Mouse (Mus musculus) embryo, embryonic 10.5 days (tissue): ENCODE results near the gene Gm8439.
A peak's percentile ranks its signal among the peaks of the same experiment; 100 is the strongest.

Experiments
- DNase-seq: peaks from one replicate; pipeline ENCODE4 v3.0.0-alpha.2; 2015; ENCODE audit warnings: low spot score

The Gm8439 gene

GRCm38 (mm10) chr4:120612304-120613080 lies 23.9 kb downstream of the Gm8439 start:
- DNase-seq = peak; percentile 65

DNA sequence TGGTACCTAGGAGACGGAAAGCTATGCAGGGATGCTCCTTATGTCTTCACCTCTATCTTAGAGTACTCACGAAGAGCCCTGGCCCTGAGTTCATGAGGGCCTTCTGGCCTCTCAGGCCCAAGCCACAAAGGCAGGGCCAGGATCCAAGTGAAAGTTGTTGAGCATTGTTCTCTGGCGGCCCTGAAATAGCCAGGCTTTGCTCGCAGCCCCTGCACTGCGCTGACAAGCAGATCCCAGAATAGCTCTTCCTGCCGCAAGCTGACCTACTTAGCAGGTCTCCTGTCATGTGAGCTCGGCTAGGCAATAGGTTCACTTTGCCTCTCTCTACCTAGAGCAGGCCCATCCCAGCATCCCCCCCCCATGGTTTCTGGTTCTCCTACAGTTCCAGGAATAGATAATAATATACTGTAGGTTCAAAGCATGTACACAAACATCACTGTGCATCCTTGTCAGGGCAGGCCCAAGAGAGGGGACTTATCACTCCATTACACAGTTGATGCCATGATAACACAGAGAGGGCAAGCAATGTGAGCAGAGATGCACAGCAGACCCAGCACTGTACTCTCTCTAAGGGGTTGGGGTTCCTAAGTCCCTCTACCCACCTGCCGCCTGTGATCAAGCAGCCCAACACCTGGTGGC lies 25.3 kb downstream of the Gm8439 start:
- DNase-seq = peak; percentile 34

DNA sequence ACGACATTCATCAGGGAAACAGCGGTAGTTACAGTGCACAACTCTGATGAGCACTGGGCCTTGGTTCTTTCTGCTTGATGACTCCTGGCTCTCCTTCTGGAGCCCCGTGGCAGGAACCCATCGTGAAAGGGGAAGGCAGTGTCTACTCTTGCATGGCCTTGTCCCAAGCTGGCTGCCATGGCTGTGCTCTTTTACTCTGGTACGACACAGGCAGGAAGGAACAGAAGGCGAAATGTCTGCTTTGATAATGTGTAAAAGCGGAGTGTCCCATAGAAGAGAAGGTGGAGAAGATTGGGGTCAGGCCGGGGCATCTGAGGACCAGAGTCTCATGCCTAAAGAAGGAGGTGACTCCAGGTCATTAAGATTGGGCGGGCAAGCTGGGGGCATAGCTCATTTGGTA lies 26.1 kb downstream of the Gm8439 start:
- DNase-seq = no peak

DNA sequence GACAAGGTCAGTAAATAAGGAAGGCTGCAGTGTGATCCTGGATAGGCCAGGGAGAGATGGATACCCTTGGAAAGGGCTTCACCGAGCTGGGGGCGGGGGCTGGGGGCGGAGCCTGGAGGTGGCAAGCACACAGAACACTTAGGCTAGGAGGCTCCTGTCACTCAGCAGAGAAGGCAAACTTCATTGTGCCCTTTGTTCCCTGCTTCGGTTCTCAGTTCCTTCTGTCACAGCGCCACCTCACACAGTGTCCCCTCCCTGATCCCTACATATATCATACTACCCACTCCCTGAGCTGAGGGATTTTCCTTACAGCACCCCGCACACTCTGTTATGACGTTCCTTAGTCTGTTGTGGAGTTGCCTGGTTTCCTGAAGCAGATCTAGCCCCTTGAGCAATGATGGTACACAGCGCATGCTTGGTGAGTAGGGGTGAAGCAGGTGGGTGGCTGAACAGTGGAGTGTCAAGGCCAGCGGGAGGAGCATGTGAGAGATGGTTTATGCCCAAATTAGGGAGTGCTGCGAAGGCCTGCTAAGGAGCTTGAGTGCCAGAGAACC lies 27.1 kb downstream of the Gm8439 start:
- DNase-seq = peak; percentile 61

- DNase-seq = no peak
Measured at GRCm38 (mm10) chr4:120616199-120617025, 27.9 kb downstream of the Gm8439 start.

DNA sequence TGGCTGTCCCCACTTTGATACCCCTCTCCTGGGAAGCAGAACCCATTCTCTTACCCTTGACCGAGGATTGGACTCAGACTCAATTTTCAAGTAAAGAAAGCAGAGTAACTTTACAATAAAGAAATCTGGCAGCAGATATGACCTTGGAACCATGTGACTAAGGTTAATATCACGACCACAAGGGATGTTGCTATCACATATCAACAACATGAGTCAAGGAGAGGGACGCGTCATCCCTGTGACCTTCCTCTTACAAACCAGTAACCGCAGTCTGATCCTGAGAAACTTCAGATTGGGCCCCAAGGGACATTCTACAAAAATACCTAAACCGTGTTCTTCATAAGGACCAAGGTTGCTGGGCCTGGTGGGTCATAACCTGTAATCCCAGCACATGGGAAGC lies 39.2 kb downstream of the Gm8439 start:
- DNase-seq = no peak

DNA sequence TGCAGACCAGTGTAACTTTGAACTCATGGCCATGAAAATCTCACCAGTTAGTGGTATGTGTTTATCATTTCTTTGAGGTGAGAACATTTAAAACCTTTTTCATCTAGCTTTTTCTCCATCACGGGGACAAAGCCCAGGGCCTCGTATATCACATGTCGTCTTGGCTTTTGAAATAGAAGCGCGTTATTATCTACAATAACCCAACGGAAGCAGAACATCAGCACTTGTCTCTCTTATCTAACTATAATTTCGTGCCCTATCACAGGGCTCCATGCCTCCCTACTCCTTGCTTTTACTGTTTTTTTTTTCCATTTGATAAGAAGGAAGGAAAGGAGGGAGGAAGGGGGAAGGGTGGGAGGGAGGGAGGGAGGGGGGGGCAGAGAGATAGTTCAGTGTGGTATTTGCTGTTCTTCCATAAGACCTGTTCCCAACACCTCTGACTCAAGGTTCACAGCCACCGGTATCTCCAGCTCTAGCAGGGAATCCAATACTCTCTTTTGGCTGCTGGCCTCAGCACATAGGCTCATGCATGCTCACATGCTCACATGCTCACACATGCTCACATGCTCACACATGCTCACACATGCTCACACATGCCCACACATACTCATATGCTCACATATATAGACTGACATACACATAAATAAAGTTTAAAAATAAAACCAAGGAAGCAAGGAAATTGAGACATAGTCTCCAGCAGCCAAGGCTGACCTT lies 41.8 kb downstream of the Gm8439 start:
- no peak for DNase-seq

DNA sequence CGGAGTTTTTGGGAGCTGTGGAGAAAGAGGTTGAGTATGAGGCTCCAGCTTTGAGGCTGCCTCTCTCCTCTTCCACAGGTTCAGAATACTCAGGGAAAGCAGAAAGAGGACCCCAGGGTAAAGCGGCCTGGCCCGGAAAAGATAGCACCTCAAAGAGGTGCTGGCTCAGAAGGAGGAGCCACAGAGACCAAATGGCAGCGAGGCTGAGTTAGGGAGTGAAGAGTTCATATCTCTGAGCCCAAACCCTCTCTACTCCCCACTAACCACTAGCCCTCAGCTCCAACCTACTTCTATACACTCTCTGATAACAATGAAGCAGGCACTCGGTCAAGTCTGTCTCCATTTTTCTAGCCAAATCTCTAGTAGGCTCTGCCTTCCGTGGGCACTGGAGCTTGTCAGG lies 43.3 kb downstream of the Gm8439 start:
- DNase-seq = no peak

DNA sequence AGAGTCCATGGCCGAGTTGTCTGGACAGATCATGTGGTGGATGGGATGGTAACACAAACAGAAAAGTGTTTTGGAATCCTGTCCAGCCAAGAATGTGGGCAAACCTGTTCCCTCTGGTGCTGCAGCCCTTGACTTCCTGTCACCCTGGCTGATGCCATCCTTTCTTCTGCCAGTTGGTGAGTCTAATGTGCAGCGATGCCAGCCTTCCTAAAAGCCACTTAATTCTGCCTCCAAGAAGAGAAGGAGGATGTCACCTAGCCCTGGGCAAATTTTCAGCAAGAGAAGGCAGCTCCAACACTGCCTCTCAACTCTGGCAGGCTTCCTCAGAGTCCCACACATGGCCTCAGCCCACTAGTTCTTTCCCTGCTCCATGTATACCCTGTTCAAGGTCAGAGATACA lies 46.8 kb downstream of the Gm8439 start:
- DNase-seq = no peak

DNA sequence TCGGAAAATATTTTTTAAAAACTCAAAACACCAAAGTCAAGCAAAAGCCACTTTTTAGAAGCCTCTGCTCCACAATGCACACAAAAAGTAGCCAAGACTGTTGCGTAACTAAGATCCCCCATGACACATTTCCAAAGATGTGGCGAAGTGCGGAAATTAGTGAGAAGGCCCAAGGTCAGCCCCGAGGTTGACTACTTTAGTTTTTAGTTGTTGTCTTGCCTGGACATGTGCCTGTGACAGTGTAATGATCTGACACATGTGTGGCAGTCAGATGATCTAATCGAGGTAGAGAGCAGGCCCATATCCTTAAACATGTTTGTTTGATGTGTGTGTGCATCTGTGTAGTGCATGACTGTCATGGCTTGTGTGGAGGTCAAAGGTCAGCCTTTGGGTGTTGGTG lies 53.4 kb downstream of the Gm8439 start:
- no peak for DNase-seq

- DNase-seq = no peak
Measured at GRCm38 (mm10) chr4:120643899-120644298, 55.4 kb downstream of the Gm8439 start.

- DNase-seq = peak; percentile 52
Measured at GRCm38 (mm10) chr4:120649369-120650207, 61.0 kb downstream of the Gm8439 start.

GRCm38 (mm10) chr4:120650208-120650592 lies 61.7 kb downstream of the Gm8439 start:
- no peak for DNase-seq

DNA sequence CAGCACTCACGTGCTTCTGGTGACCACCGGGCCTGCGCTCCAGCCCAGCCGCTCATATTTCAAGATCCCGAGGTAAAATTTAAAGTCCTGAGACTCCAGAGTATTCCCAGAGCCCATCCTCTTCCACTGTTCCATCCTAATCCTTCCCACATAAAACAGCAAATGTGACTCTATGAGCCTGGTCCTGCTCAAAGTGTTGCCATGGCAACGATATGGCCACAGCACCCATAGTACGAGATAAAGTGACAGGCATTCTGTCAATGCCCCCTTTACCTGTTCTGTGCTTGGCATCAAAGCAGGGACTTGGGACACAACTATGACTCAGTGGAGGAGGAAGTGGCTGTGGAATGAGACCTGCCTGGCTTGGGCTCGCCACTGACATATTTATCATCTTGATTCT lies 67.4 kb downstream of the Gm8439 start:
- DNase-seq = no peak
